Mouse (Mus musculus) hindbrain, embryonic 14.5 days (tissue): ENCODE results near the gene Acer3. TPM values are rescaled to one million over a fixed set of nuclear protein-coding genes. Genes with fewer than 3 reads are reported as not detected.
A peak's percentile ranks its signal among the peaks of the same experiment; 100 is the strongest.

Experiments
- ATAC-seq: fragments of 200-750 bp; cut with Nextera tagmentation; 2 replicates; pipeline ENCODE4 v1.8.0; 2017; ENCODE audit warnings: moderate number of reproducible peaks, mild to moderate bottlenecking, moderate TSS enrichment, moderate library complexity; ENCODE audit not compliant: low FRiP score
- DNase-seq: peaks from one replicate; pipeline ENCODE4 v3.0.0-alpha.2; 2015; ENCODE audit warnings: low spot score
- H3K27ac ChIP-seq: fragments of 300-500 bp; sonication (generic); 2 replicates; pipeline ENCODE4 v1.5.1; 2014; ENCODE audit warnings: mild to moderate bottlenecking, moderate library complexity
- H3K27me3 ChIP-seq: fragments of 300-500 bp; sonication (generic); 2 replicates; pipeline ENCODE4 v1.6.1; 2014; ENCODE audit warnings: mild to moderate bottlenecking, low read length, mixed read lengths; ENCODE audit not compliant: control insufficient read depth, insufficient read depth
- H3K36me3 ChIP-seq: fragments of 300-500 bp; sonication (generic); replicated peaks from 2 replicates; pipeline ENCODE4 v1.6.1; 2014; ENCODE audit not compliant: control insufficient read depth, insufficient read depth
- H3K4me1 ChIP-seq: fragments of 300-500 bp; sonication (generic); replicated peaks from 2 replicates; pipeline ENCODE4 v1.6.1; 2014; ENCODE audit warnings: antibody characterized with exemption, low read length, mixed read lengths; ENCODE audit not compliant: control insufficient read depth, insufficient read depth
- H3K4me2 ChIP-seq: fragments of 300-500 bp; sonication (generic); replicated peaks from 2 replicates; pipeline ENCODE4 v1.6.1; 2014; ENCODE audit warnings: mild to moderate bottlenecking, moderate library complexity
- H3K4me3 ChIP-seq: fragments of 300-500 bp; sonication (generic); replicated peaks from 2 replicates; pipeline ENCODE4 v1.5.1; 2014; ENCODE audit warnings: mild to moderate bottlenecking, low read length
- H3K9ac ChIP-seq: fragments of 300-500 bp; sonication (generic); 2 replicates; pipeline ENCODE4 v1.6.1; 2014
- H3K9me3 ChIP-seq: fragments of 300-500 bp; sonication (generic); 2 replicates; pipeline ENCODE4 v1.6.1; 2016; ENCODE audit warnings: low read length; ENCODE audit not compliant: control insufficient read depth
- WGBS: fragments of 180-500 bp; shearing (Covaris S2); extraction: QIAGEN DNeasy Blood & Tissue Kit; methylation state at CpG from one replicate; pipeline ENCODE4 v1.1.7; 2014; 5-methylcytosine and 5-hydroxymethylcytosine counted together
- polyA plus RNA-seq: library from polyadenylated mRNA; unstranded; fragments of >200 nt; fragmentation: Nextera tagmentation; extraction: Ambion mirVana; gene quantifications from 2 replicates; pipeline ENCODE4 v1.2.1, GENCODE M21; 2014

Gene Acer3
- polyA plus RNA-seq: 27.1 and 27.4 TPM in 2 replicates

GRCm38 (mm10) chr7:98321083-98321482 is at the start of gene Acer3:
TSS of gene Acer3 (minus strand) at chr7:98321208.
- no peak for ATAC-seq
- WGBS: 92% methylated on average over 2 of the region's 2 CpGs

DNA sequence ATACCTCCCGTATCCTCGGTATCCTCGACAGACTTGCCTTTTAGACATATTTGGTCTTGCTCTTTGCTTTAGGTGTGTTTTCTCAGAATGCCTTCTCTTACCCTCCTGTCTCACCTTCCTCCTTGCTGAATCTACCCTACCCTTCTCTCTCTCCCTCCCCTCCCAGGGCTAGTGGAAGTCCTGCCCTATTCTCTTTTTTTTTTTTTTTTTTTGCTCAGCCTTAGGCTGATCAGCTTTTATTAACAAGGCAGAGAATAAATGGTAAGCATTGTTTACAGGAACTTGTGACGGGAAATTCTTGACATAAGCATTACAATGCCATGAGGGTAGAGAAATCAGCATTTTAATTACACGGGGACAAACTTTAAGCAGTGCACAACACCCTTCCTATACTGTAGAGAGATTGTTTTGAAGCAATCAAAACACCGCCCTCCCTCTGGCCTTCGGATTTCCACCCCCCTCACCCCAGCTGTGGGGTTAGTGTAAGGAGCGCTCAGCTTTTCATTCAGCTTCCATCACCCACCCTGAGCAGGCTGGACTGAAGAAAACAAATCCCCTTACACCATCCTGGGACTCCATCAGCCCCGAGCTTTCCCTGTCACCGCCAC is 48.9 kb upstream of the Acer3 start:
- Histone ChIP-seq H3K27ac (no peak overlapping the region), H3K9ac (no peak overlapping the region), H3K9me3 (no peaks in the 10 kb centered on the region), H3K27me3 (no peaks in the 10 kb centered on the region), H3K36me3 (no peaks in the 10 kb centered on the region), H3K4me3 (no peak overlapping the region), H3K4me1 (no peaks in the 10 kb centered on the region), H3K4me2 (no peak overlapping the region)
- WGBS: 47% methylated on average over 10 of the region's 10 CpGs
- ATAC-seq (no peak), DNase-seq (no peak)

More at GRCm38 (mm10) chr7:98321083-98321482, at the start of gene Acer3:
- H3K4me3 ChIP-seq: no peak within 1 kb of the TSS
- H3K4me2 ChIP-seq: no peak within 1 kb of the TSS
- no peaks in the 10 kb centered on the region for H3K27me3 ChIP-seq
- H3K9me3 ChIP-seq: no peaks in the 10 kb centered on the region
- peaks cover 9% of the 10 kb centered on the region for H3K4me1 ChIP-seq
- DNase-seq: no peak
- no peaks in the 10 kb centered on the region for H3K36me3 ChIP-seq
- no peak within 1 kb of the TSS for H3K9ac ChIP-seq
- H3K27ac ChIP-seq: no peak within 1 kb of the TSS

GRCm38 (mm10) chr7:98361662-98362061 is 40.7 kb upstream of the Acer3 start:
- ATAC-seq: no peak
- Histone ChIP-seq H3K9ac (no peak overlapping the region), H3K36me3 (no peaks in the 10 kb centered on the region), H3K27ac (no peak overlapping the region), H3K4me1 (peaks cover 25% of the 10 kb centered on the region), H3K4me3 (peak overlapping the region; percentile 65), H3K9me3 (no peaks in the 10 kb centered on the region), H3K27me3 (no peaks in the 10 kb centered on the region), H3K4me2 (peak overlapping the region; percentile 90)
- no peak for DNase-seq
- 43% methylated on average over 2 of the region's 2 CpGs for WGBS

GRCm38 (mm10) chr7:98361063-98361652 is 40.1 kb upstream of the Acer3 start, which contains the start of gene Tsku:
TSS of gene Tsku (minus strand) at chr7:98361328.
- Histone ChIP-seq H3K4me2 (peak within 1 kb of the TSS; percentile 90), H3K4me1 (peaks cover 30% of the 10 kb centered on the region), H3K9ac (peak within 1 kb of the TSS; percentile 84), H3K9me3 (no peaks in the 10 kb centered on the region), H3K36me3 (no peaks in the 10 kb centered on the region), H3K27ac (peak within 1 kb of the TSS; percentile 84), H3K27me3 (no peaks in the 10 kb centered on the region), H3K4me3 (peak within 1 kb of the TSS; percentile 65)
- DNase-seq: peak; percentile 94
- under 1% methylated on average over 51 of the region's 52 CpGs for WGBS
- peak; percentile 92 for ATAC-seq

GRCm38 (mm10) chr7:98360621-98360990 is 39.6 kb upstream of the Acer3 start:
- H3K4me3 ChIP-seq: peak overlapping the region; percentile 65
- no peaks in the 10 kb centered on the region for H3K27me3 ChIP-seq
- 0% methylated on average over 20 of the region's 20 CpGs for WGBS
- no peaks in the 10 kb centered on the region for H3K36me3 ChIP-seq
- H3K27ac ChIP-seq: peak overlapping the region; percentile 84
- H3K9me3 ChIP-seq: no peaks in the 10 kb centered on the region
- H3K9ac ChIP-seq: peak overlapping the region; percentile 84
- peak overlapping the region; percentile 90 for H3K4me2 ChIP-seq
- peak; percentile 70 for DNase-seq
- H3K4me1 ChIP-seq: peaks cover 35% of the 10 kb centered on the region
- peak; percentile 31 for ATAC-seq

DNA sequence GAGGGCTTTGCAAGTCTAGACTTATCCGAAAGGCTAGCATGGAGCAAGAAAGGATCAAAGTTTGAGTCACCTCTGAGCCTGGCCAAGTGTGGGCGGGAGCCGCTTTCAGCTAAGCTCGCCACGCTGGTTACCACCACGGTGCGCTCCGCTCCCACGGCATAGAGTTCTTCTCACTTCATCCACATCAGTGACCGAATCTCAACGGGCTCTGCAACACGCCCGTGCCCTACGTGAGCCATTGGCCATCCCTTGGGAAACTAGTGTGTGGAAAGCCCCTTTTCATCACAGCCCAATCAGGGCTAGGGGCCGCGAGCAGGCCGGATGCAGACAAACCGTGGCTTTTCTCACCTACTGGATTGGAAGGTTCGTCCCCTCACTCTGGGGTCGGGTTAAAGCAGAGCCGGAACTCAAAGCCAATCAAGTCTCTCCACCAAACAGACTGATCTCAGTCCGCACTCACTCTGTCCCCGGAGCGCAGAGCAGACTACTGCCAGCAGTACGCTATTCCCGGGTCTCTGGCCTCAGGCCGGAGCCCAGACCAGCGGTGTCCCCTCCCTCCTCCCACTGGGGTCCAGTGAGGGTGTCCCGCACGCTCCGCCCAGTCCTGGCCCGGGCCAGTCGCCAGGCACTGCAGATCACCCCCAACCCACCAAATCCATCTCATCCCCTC is 39.1 kb upstream of the Acer3 start:
- Histone ChIP-seq H3K4me1 (peaks cover 39% of the 10 kb centered on the region), H3K4me2 (peak overlapping the region; percentile 90), H3K9me3 (no peaks in the 10 kb centered on the region), H3K36me3 (no peaks in the 10 kb centered on the region), H3K27me3 (no peaks in the 10 kb centered on the region), H3K9ac (peak overlapping the region; percentile 84), H3K27ac (peak overlapping the region; percentile 84), H3K4me3 (peak overlapping the region; percentile 65)
- DNase-seq (peak; percentile 29), ATAC-seq (peak; percentile 66)
- WGBS: under 1% methylated on average over 33 of the region's 33 CpGs

GRCm38 (mm10) chr7:98358016-98358415 is 37.0 kb upstream of the Acer3 start:
- Histone ChIP-seq H3K4me2 (peak overlapping the region; percentile 90), H3K4me1 (peaks cover 52% of the 10 kb centered on the region)

GRCm38 (mm10) chr7:98357324-98357723 is 36.3 kb upstream of the Acer3 start:
- Histone ChIP-seq H3K4me1 (peaks cover 52% of the 10 kb centered on the region), H3K36me3 (peaks cover 5% of the 10 kb centered on the region; the same call in 1 of the 2 replicates), H3K4me3 (no peak overlapping the region), H3K9me3 (no peaks in the 10 kb centered on the region), H3K4me2 (no peak overlapping the region), H3K27ac (no peak overlapping the region), H3K9ac (no peak overlapping the region), H3K27me3 (no peaks in the 10 kb centered on the region)
- DNase-seq (no peak), ATAC-seq (no peak)
- 83% methylated on average over 5 of the region's 5 CpGs for WGBS

More at GRCm38 (mm10) chr7:98358016-98358415, 37.0 kb upstream of the Acer3 start:
- Histone ChIP-seq H3K36me3 (no peaks in the 10 kb centered on the region), H3K4me3 (no peak overlapping the region), H3K9ac (0 out of 2 replicates have a peak overlapping the region, but pooled peaks have one; percentile 9), H3K9me3 (no peaks in the 10 kb centered on the region), H3K27me3 (no peaks in the 10 kb centered on the region), H3K27ac (no peak overlapping the region)
- DNase-seq (no peak), ATAC-seq (no peak)
- WGBS: 74% methylated on average over 1 of the region's 1 CpGs

GRCm38 (mm10) chr7:98354921-98355310 is 33.9 kb upstream of the Acer3 start:
- Histone ChIP-seq H3K27me3 (no peaks in the 10 kb centered on the region), H3K4me2 (no peak overlapping the region), H3K36me3 (peaks cover 28% of the 10 kb centered on the region), H3K9ac (no peak overlapping the region; the same call in 1 of the 2 replicates), H3K27ac (no peak overlapping the region), H3K4me3 (no peak overlapping the region), H3K9me3 (no peaks in the 10 kb centered on the region), H3K4me1 (peaks cover 50% of the 10 kb centered on the region)
- WGBS: 47% methylated on average over 4 of the region's 4 CpGs
- DNase-seq (no peak), ATAC-seq (no peak)
